Mouse (Mus musculus) CD4-positive, CD25-positive, alpha-beta regulatory T cell, adult 9 weeks (primary cell): ENCODE measurements around the gene Plk5. TPM values are rescaled to one million over a fixed set of nuclear protein-coding genes. Genes with fewer than 3 reads are reported as not detected.

Source experiments
- polyA plus RNA-seq: library from polyadenylated mRNA; unstranded; fragments of 100-300 nt; shearing (Covaris generic); gene quantifications from one replicate; pipeline ENCODE4 v1.2.1, GENCODE M21; 2017

The Plk5 gene
- polyA plus RNA-seq: not detected

GRCm38 (mm10) chr10:80356001-80356682, at the start of gene Plk5:
Gene Plk5, plus strand, starts transcription at chr10:80356459.

GRCm38 (mm10) chr10:80320340-80320760, 35.9 kb upstream of the Plk5 start, which contains the start of gene 2310011J03Rik:
Gene 2310011J03Rik, minus strand, starts transcription at chr10:80320537.

GRCm38 (mm10) chr10:80329273-80330081, 26.8 kb upstream of the Plk5 start, which contains the start of the genes Pcsk4 and Reep6:
Gene Pcsk4, minus strand, starts transcription at chr10:80329498.
Gene Reep6, plus strand, starts transcription at chr10:80329953.

GRCm38 (mm10) chr10:80348244-80348781, 7.9 kb upstream of the Plk5 start, which contains the start of gene Adamtsl5:
Gene Adamtsl5, minus strand, starts transcription at chr10:80348412.

GRCm38 (mm10) chr10:80387522-80387959, 31.3 kb downstream of the Plk5 start, which contains the start of gene Mex3d:
Gene Mex3d, minus strand, starts transcription at chr10:80387659.

GRCm38 (mm10) chr10:80399191-80399972, 43.1 kb downstream of the Plk5 start, which contains the start of gene Mbd3:
Gene Mbd3, minus strand, starts transcription at chr10:80399550.

GRCm38 (mm10) chr10:80406684-80407501, 50.6 kb downstream of the Plk5 start, which contains the start of gene Uqcr11:
Gene Uqcr11, minus strand, starts transcription at chr10:80406830.

Other genes starting within 250 kb of the Plk5 start
- gene Stk11, start 240.7 kb upstream of the Plk5 start, polyA plus RNA-seq: 10.0 TPM
- gene Atp5d, start 217.8 kb upstream of the Plk5 start, polyA plus RNA-seq: 362 TPM
- 2.3 TPM for gene Cbarp, start 215.6 kb upstream of the Plk5 start, polyA plus RNA-seq
- gene Midn, start 208.2 kb upstream of the Plk5 start, polyA plus RNA-seq: 1.5 TPM
- gene Cirbp, start 190.5 kb upstream of the Plk5 start, polyA plus RNA-seq: 293 TPM
- 32.8 TPM for gene 1600002K03Rik, start 183.5 kb upstream of the Plk5 start, polyA plus RNA-seq
- 0.38 TPM for gene Efna2, start 177.0 kb upstream of the Plk5 start, polyA plus RNA-seq
- gene Mum1, start 130.0 kb upstream of the Plk5 start, polyA plus RNA-seq: 130 TPM
- gene Ndufs7, start 107.3 kb upstream of the Plk5 start, polyA plus RNA-seq: 347 TPM
- 1.8 TPM for gene Gamt, start 95.4 kb upstream of the Plk5 start, polyA plus RNA-seq
- gene Dazap1, start 95.0 kb upstream of the Plk5 start, polyA plus RNA-seq: 40.9 TPM
- 1,130 TPM for gene Rps15, start 64.0 kb upstream of the Plk5 start, polyA plus RNA-seq
- 0.33 TPM for gene Apc2, start 60.5 kb upstream of the Plk5 start, polyA plus RNA-seq
- gene 2310011J03Rik, start 35.9 kb upstream of the Plk5 start, polyA plus RNA-seq: 91.4 TPM
- 26.0 TPM for gene Pcsk4, start 27.0 kb upstream of the Plk5 start, polyA plus RNA-seq
- gene Reep6, start 26.5 kb upstream of the Plk5 start, polyA plus RNA-seq: not detected
- gene Adamtsl5, start 8.0 kb upstream of the Plk5 start, polyA plus RNA-seq: not detected
- 0.21 TPM for gene Mex3d, start 31.2 kb downstream of the Plk5 start, polyA plus RNA-seq
- gene Mbd3, start 43.1 kb downstream of the Plk5 start, polyA plus RNA-seq: 25.0 TPM
- gene Uqcr11, start 50.4 kb downstream of the Plk5 start, polyA plus RNA-seq: 318 TPM
- 15.8 TPM for gene Tcf3, start 77.2 kb downstream of the Plk5 start, polyA plus RNA-seq
- gene Onecut3, start 138.4 kb downstream of the Plk5 start, polyA plus RNA-seq: not detected
- gene Atp8b3, start 182.7 kb downstream of the Plk5 start, polyA plus RNA-seq: not detected
- 38.4 TPM for gene Rexo1, start 205.1 kb downstream of the Plk5 start, polyA plus RNA-seq
- 0.87 TPM for gene Klf16, start 220.9 kb downstream of the Plk5 start, polyA plus RNA-seq
- 23.8 TPM for gene Abhd17a, start 233.9 kb downstream of the Plk5 start, polyA plus RNA-seq
- 128 TPM for gene Scamp4, start 246.4 kb downstream of the Plk5 start, polyA plus RNA-seq
- 5.2 TPM for gene Adat3, start 246.4 kb downstream of the Plk5 start, polyA plus RNA-seq
- 6.8 TPM for gene Gm49322, start 249.6 kb downstream of the Plk5 start, polyA plus RNA-seq